Mouse (Mus musculus) E14TG2a.4 (cell line): Measurements from ENCODE around the gene Tac4.

Source experiments
- CTCF ChIP-seq: conservative IDR thresholded peaks from 2 replicates; pipeline ENCODE4 v1.5.1; 2014; ENCODE audit warnings: low read length
- POU5F1 ChIP-seq: IDR thresholded peaks from 2 replicates; pipeline ENCODE4 v1.6.1; 2014; ENCODE audit warnings: low read length, borderline replicate concordance

DNA sequence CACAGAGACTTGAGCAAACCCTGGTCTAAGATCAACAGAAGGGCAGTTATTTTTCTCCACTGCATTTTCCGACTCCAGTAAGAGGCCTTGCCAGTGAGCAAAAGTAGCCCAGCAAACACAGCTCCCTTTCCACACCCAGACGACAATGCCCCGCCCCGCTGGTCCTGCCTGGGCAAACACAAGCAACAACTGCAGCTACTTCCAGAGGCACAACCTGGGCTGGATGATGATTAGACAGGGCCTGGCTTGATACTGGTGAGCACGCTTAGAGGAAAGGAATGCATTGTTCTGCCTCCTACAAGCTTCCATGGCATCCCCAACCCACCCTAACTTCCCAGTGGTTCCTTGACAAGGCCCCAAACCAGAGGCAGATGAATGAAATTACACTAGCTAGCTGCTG is 12.3 kb downstream of the Tac4 start:
- TF ChIP-seq POU5F1 (no peak), CTCF (no peak)
